Mouse (Mus musculus) lung, embryonic 15.5 days (tissue): ENCODE results near the gene Enpp1. TPM values are rescaled to one million over a fixed set of nuclear protein-coding genes. Genes with fewer than 3 reads are reported as not detected.

ENCODE experiments used
- ATAC-seq: fragments of 200-750 bp; cut with Nextera tagmentation; 2 replicates; pipeline ENCODE4 v1.8.0; 2017; ENCODE audit warnings: moderate number of reproducible peaks, borderline replicate concordance; ENCODE audit not compliant: low FRiP score, low TSS enrichment; ENCODE audit errors: extremely low read depth
- H3K27ac ChIP-seq: fragments of 300-500 bp; sonication (generic); 2 replicates; pipeline ENCODE4 v1.5.1; 2015; ENCODE audit warnings: moderate library complexity, mild to moderate bottlenecking, inconsistent platforms
- H3K27me3 ChIP-seq: fragments of 300-500 bp; sonication (generic); 2 replicates; pipeline ENCODE4 v1.6.1; 2015; ENCODE audit warnings: inconsistent platforms
- H3K36me3 ChIP-seq: fragments of 300-500 bp; sonication (generic); 2 replicates; pipeline ENCODE4 v1.6.1; 2015; ENCODE audit warnings: inconsistent platforms
- H3K4me1 ChIP-seq: fragments of 300-500 bp; sonication (generic); 2 replicates; pipeline ENCODE4 v1.6.1; 2015; ENCODE audit warnings: inconsistent platforms
- H3K4me2 ChIP-seq: fragments of 300-500 bp; sonication (generic); 2 replicates; pipeline ENCODE4 v1.6.1; 2015; ENCODE audit warnings: inconsistent platforms, mild to moderate bottlenecking, moderate library complexity
- H3K4me3 ChIP-seq: fragments of 300-500 bp; sonication (generic); 2 replicates; pipeline ENCODE4 v1.5.1; 2015; ENCODE audit warnings: mild to moderate bottlenecking, inconsistent platforms
- H3K9ac ChIP-seq: fragments of 300-500 bp; sonication (generic); 2 replicates; pipeline ENCODE4 v1.6.1; 2015; ENCODE audit warnings: inconsistent platforms
- H3K9me3 ChIP-seq: fragments of 300-500 bp; sonication (generic); 2 replicates; pipeline ENCODE4 v1.6.1; 2016; ENCODE audit warnings: inconsistent platforms
- WGBS: fragments of 180-500 bp; shearing (Covaris S2); methylation state at CpG from one replicate; pipeline ENCODE4 v1.1.7; 2015; 5-methylcytosine and 5-hydroxymethylcytosine counted together
- polyA plus RNA-seq: library from polyadenylated mRNA; unstranded; fragments of >200 nt; fragmentation: Nextera tagmentation; extraction: Ambion mirVana; gene quantifications from 2 replicates; pipeline ENCODE4 v1.2.1, GENCODE M21; 2015

Gene Enpp1
- polyA plus RNA-seq, 1 experiment from 2014 or later, result 3.1 TPM

GRCm38 (mm10) chr10:24647996-24648738 lies 63.8 kb downstream of the Enpp1 start:
- Histone ChIP-seq H3K4me1 (no peaks in the 10 kb centered on the region), H3K36me3 (no peaks in the 10 kb centered on the region), H3K4me3 (no peak overlapping the region), H3K9me3 (no peaks in the 10 kb centered on the region), H3K27ac (0 out of 2 replicates have a peak overlapping the region, but pooled peaks have one; percentile 47), H3K9ac (no peak overlapping the region), H3K27me3 (no peaks in the 10 kb centered on the region), H3K4me2 (no peak overlapping the region)
- 61% methylated on average over 6 of the region's 6 CpGs for WGBS
- ATAC-seq, result no peak

GRCm38 (mm10) chr10:24645169-24645568 lies 66.8 kb downstream of the Enpp1 start:
- no peak; the same call in 1 of the 2 replicates for ATAC-seq
- Histone ChIP-seq H3K4me3 (no peak overlapping the region), H3K9ac (no peak overlapping the region), H3K36me3 (no peaks in the 10 kb centered on the region), H3K4me2 (no peak overlapping the region), H3K4me1 (peaks cover 7% of the 10 kb centered on the region; the same call in 1 of the 2 replicates), H3K27ac (no peak overlapping the region), H3K27me3 (no peaks in the 10 kb centered on the region), H3K9me3 (no peaks in the 10 kb centered on the region)
- WGBS, result 69% methylated on average over 8 of the region's 8 CpGs

- H3K4me1 ChIP-seq, result peaks cover 23% of the 10 kb centered on the region
- H3K27me3 ChIP-seq, result no peaks in the 10 kb centered on the region
- H3K4me3 ChIP-seq, result no peak overlapping the region
- no peaks in the 10 kb centered on the region for H3K9me3 ChIP-seq
- no peaks in the 10 kb centered on the region for H3K36me3 ChIP-seq
- no peak overlapping the region for H3K27ac ChIP-seq
- ATAC-seq, result no peak
- H3K9ac ChIP-seq, result no peak overlapping the region
- H3K4me2 ChIP-seq, result no peak overlapping the region
- WGBS, result 83% methylated on average over 11 of the region's 11 CpGs
Measured at GRCm38 (mm10) chr10:24642796-24643580, 69.0 kb downstream of the Enpp1 start.

- ATAC-seq, result no peak
- 49% methylated on average over 14 of the region's 14 CpGs for WGBS
Measured at GRCm38 (mm10) chr10:24641416-24642140, 70.4 kb downstream of the Enpp1 start.

GRCm38 (mm10) chr10:24640186-24640875 lies 71.6 kb downstream of the Enpp1 start:
- Histone ChIP-seq H3K4me3 (no peak overlapping the region), H3K9me3 (no peaks in the 10 kb centered on the region), H3K9ac (no peak overlapping the region), H3K27me3 (no peaks in the 10 kb centered on the region), H3K36me3 (no peaks in the 10 kb centered on the region), H3K27ac (no peak overlapping the region), H3K4me1 (peaks cover 34% of the 10 kb centered on the region), H3K4me2 (no peak overlapping the region)
- WGBS, result 59% methylated on average over 6 of the region's 6 CpGs
- no peak for ATAC-seq

More at GRCm38 (mm10) chr10:24641416-24642140, 70.4 kb downstream of the Enpp1 start:
- H3K4me1 ChIP-seq, result peaks cover 29% of the 10 kb centered on the region
- no peak overlapping the region for H3K9ac ChIP-seq
- no peak overlapping the region for H3K4me2 ChIP-seq
- H3K4me3 ChIP-seq, result no peak overlapping the region
- no peaks in the 10 kb centered on the region for H3K9me3 ChIP-seq
- H3K36me3 ChIP-seq, result no peaks in the 10 kb centered on the region
- H3K27me3 ChIP-seq, result no peaks in the 10 kb centered on the region
- H3K27ac ChIP-seq, result no peak overlapping the region

GRCm38 (mm10) chr10:24639596-24639995 lies 72.4 kb downstream of the Enpp1 start:
- WGBS, result 59% methylated on average over 7 of the region's 7 CpGs

GRCm38 (mm10) chr10:24638306-24639070 lies 73.5 kb downstream of the Enpp1 start:
- no peaks in the 10 kb centered on the region for H3K27me3 ChIP-seq
- H3K36me3 ChIP-seq, result no peaks in the 10 kb centered on the region
- WGBS, result 13% methylated on average over 10 of the region's 10 CpGs
- H3K4me3 ChIP-seq, result no peak overlapping the region
- peaks cover 44% of the 10 kb centered on the region for H3K4me1 ChIP-seq
- peak overlapping the region; percentile 53 for H3K27ac ChIP-seq
- peak; percentile 11; the same call in 1 of the 2 replicates for ATAC-seq
- no peak overlapping the region for H3K9ac ChIP-seq
- no peaks in the 10 kb centered on the region for H3K9me3 ChIP-seq
- peak overlapping the region; percentile 28 for H3K4me2 ChIP-seq

More at GRCm38 (mm10) chr10:24639596-24639995, 72.4 kb downstream of the Enpp1 start:
- Histone ChIP-seq H3K9ac (no peak overlapping the region), H3K27ac (no peak overlapping the region), H3K4me2 (no peak overlapping the region), H3K9me3 (no peaks in the 10 kb centered on the region), H3K27me3 (no peaks in the 10 kb centered on the region), H3K36me3 (no peaks in the 10 kb centered on the region), H3K4me1 (peaks cover 39% of the 10 kb centered on the region), H3K4me3 (no peak overlapping the region)
- no peak for ATAC-seq

- Histone ChIP-seq H3K9me3 (no peaks in the 10 kb centered on the region), H3K4me2 (no peak overlapping the region), H3K9ac (no peak overlapping the region), H3K4me3 (no peak overlapping the region), H3K4me1 (peaks cover 44% of the 10 kb centered on the region), H3K27ac (no peak overlapping the region), H3K27me3 (no peaks in the 10 kb centered on the region), H3K36me3 (no peaks in the 10 kb centered on the region)
- 64% methylated on average over 2 of the region's 2 CpGs for WGBS
- ATAC-seq, result no peak
Measured at GRCm38 (mm10) chr10:24636986-24637385, 75.0 kb downstream of the Enpp1 start.

GRCm38 (mm10) chr10:24635884-24636283 lies 76.1 kb downstream of the Enpp1 start:
- Histone ChIP-seq H3K27ac (no peak overlapping the region), H3K4me3 (no peak overlapping the region), H3K27me3 (no peaks in the 10 kb centered on the region), H3K4me2 (no peak overlapping the region), H3K9ac (no peak overlapping the region), H3K9me3 (no peaks in the 10 kb centered on the region), H3K36me3 (no peaks in the 10 kb centered on the region), H3K4me1 (peaks cover 42% of the 10 kb centered on the region)
- WGBS, result 83% methylated on average over 10 of the region's 10 CpGs
- no peak for ATAC-seq

GRCm38 (mm10) chr10:24635331-24635815 lies 76.6 kb downstream of the Enpp1 start:
- WGBS, result 50% methylated on average over 11 of the region's 11 CpGs
- no peaks in the 10 kb centered on the region for H3K9me3 ChIP-seq
- no peak overlapping the region for H3K4me2 ChIP-seq
- H3K27ac ChIP-seq, result no peak overlapping the region
- no peak for ATAC-seq
- H3K4me1 ChIP-seq, result peaks cover 37% of the 10 kb centered on the region
- H3K27me3 ChIP-seq, result no peaks in the 10 kb centered on the region
- H3K4me3 ChIP-seq, result no peak overlapping the region
- H3K36me3 ChIP-seq, result no peaks in the 10 kb centered on the region
- H3K9ac ChIP-seq, result no peak overlapping the region
